Mouse (Mus musculus): ENCODE measurements around the gene Olfr1183. TPM values are rescaled to one million over a fixed set of nuclear protein-coding genes. Genes with fewer than 3 reads are reported as not detected.

Gene Olfr1183
- total and polyA plus RNA-seq, 2 experiments: not detected

DNA sequence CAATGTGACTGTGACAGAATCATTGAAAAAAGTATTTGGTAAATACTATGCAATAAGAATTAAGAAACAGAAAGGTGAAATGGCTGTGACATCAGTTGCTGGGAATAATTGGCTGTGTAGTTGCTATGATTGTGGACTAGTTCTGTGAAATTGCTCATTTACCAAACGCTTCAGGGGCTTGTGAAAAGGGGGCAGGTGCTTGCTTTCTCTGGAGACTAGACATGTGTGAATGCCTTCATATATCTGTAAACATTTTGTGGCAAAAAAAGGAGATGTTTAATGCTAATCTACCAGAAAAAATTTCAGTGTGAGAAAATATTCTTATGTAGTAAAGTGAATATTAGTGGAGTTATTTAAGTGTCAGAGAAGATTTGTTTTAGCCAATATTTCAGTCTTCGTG is 38.4 kb downstream of the Olfr1183 start, which contains the start of gene Olfr1185-ps1:
Gene Olfr1185-ps1, plus strand, starts transcription at position 301 of the 400 bp plus-strand sequence.
- no peak within 1 kb of the TSS for H3K27ac ChIP-seq (replicated peaks; ENCODE audit: insufficient read depth, low read depth, low read length)
- no peaks in the 10 kb centered on the region for H3K79me2 ChIP-seq (ENCODE audit: control insufficient read depth, insufficient read depth, low read length)
- no peak within 1 kb of the TSS for H3K9ac ChIP-seq (ENCODE audit: low read depth, low read length)
- DNase-seq (ENCODE audit: extremely low read depth, low read depth, low spot score): no peak
- 57% methylated on average over 2 of the region's 2 CpGs for WGBS
- H3K36me3 ChIP-seq (ENCODE audit: control insufficient read depth, insufficient read depth, low read length): no peaks in the 10 kb centered on the region
- no peaks in the 10 kb centered on the region for H3K4me1 ChIP-seq (ENCODE audit: control insufficient read depth, insufficient read depth, low read length)
- no peaks in the 10 kb centered on the region for H3K27me3 ChIP-seq (ENCODE audit: control insufficient read depth, insufficient read depth, low read length)
- H3K4me3 ChIP-seq (ENCODE audit: insufficient read depth, low read depth, low read length): no peak within 1 kb of the TSS
- TF ChIP-seq CTCF (IDR thresholded peaks at IDR 0.05; ENCODE audit: low read depth, low read length): no peak
- no peak for TF ChIP-seq POLR2A (IDR thresholded peaks at IDR 0.05; ENCODE audit: extremely low read depth, insufficient read depth, low read length)

DNA sequence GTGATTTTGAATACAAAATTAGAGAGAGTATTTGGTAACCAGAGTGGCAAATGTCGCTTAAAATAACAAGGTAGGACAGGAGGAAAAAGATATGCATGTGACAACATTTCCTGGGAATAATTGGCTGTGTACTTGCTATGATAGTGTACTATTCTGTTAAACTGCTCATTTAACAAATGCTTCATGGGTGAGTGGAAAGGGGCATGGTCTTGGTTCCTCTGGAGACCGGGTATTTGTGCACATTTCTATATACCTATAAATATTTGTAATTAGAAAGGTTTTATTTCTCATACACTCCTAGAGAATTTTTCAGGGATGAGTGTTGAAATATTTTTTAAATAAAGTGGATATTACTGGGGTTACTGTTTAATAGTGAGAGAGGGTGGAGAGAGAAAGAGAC is 63.6 kb downstream of the Olfr1183 start, which contains the start of gene Olfr1186:
Gene Olfr1186, plus strand, starts transcription at position 301 of the 400 bp plus-strand sequence.
- H3K4me1 ChIP-seq (ENCODE audit: control insufficient read depth, insufficient read depth, low read length): no peaks in the 10 kb centered on the region
- TF ChIP-seq POLR2A (IDR thresholded peaks at IDR 0.05; ENCODE audit: extremely low read depth, insufficient read depth, low read length): no peak
- no peak for TF ChIP-seq CTCF (IDR thresholded peaks at IDR 0.05; ENCODE audit: low read depth, low read length)
- no peak within 1 kb of the TSS for H3K4me3 ChIP-seq (ENCODE audit: insufficient read depth, low read depth, low read length)
- H3K27ac ChIP-seq (replicated peaks; ENCODE audit: insufficient read depth, low read depth, low read length): no peak within 1 kb of the TSS
- no peaks in the 10 kb centered on the region for H3K79me2 ChIP-seq (ENCODE audit: control insufficient read depth, insufficient read depth, low read length)
- H3K9ac ChIP-seq (ENCODE audit: low read depth, low read length): no peak within 1 kb of the TSS
- WGBS: 60% methylated on average over 2 of the region's 2 CpGs
- DNase-seq (ENCODE audit: extremely low read depth, low read depth, low spot score): no peak
- H3K27me3 ChIP-seq (ENCODE audit: control insufficient read depth, insufficient read depth, low read length): no peaks in the 10 kb centered on the region
- H3K36me3 ChIP-seq (ENCODE audit: control insufficient read depth, insufficient read depth, low read length): no peaks in the 10 kb centered on the region

Other genes starting within 250 kb of the Olfr1183 start
- gene Olfr1170, start 226.5 kb upstream of the Olfr1183 start, total RNA-seq (2014; rRNA removed): not detected in 2 replicates
- not detected in 2 replicates for gene Olfr1170, start 226.5 kb upstream of the Olfr1183 start, polyA plus RNA-seq (2012; rRNA removed)
- not detected in 2 replicates for gene Olfr1173, start 175.0 kb upstream of the Olfr1183 start, total RNA-seq (2014; rRNA removed)
- not detected in 2 replicates for gene Olfr1173, start 175.0 kb upstream of the Olfr1183 start, polyA plus RNA-seq (2012; rRNA removed)
- not detected in 2 replicates for gene Olfr1174-ps, start 139.7 kb upstream of the Olfr1183 start, total RNA-seq (2014; rRNA removed)
- gene Olfr1174-ps, start 139.7 kb upstream of the Olfr1183 start, polyA plus RNA-seq (2012; rRNA removed): not detected in 2 replicates
- gene Olfr1175-ps, start 127.7 kb upstream of the Olfr1183 start, total RNA-seq (2014; rRNA removed): not detected in 2 replicates
- gene Olfr1175-ps, start 127.7 kb upstream of the Olfr1183 start, polyA plus RNA-seq (2012; rRNA removed): not detected in 2 replicates
- not detected in 2 replicates for gene Olfr1176, start 118.1 kb upstream of the Olfr1183 start, total RNA-seq (2014; rRNA removed)
- gene Olfr1176, start 118.1 kb upstream of the Olfr1183 start, polyA plus RNA-seq (2012; rRNA removed): not detected in 2 replicates
- gene Olfr1177-ps, start 108.4 kb upstream of the Olfr1183 start, total RNA-seq (2014; rRNA removed): not detected in 2 replicates
- gene Olfr1177-ps, start 108.4 kb upstream of the Olfr1183 start, polyA plus RNA-seq (2012; rRNA removed): not detected in 2 replicates
- not detected in 2 replicates for gene Olfr1178, start 67.8 kb upstream of the Olfr1183 start, total RNA-seq (2014; rRNA removed)
- gene Olfr1178, start 67.8 kb upstream of the Olfr1183 start, polyA plus RNA-seq (2012; rRNA removed): not detected in 2 replicates
- gene Olfr1179, start 48.4 kb upstream of the Olfr1183 start, total RNA-seq (2014; rRNA removed): not detected in 2 replicates
- not detected in 2 replicates for gene Olfr1179, start 48.4 kb upstream of the Olfr1183 start, polyA plus RNA-seq (2012; rRNA removed)
- not detected in 2 replicates for gene Olfr1180, start 35.7 kb upstream of the Olfr1183 start, total RNA-seq (2014; rRNA removed)
- not detected in 2 replicates for gene Olfr1180, start 35.7 kb upstream of the Olfr1183 start, polyA plus RNA-seq (2012; rRNA removed)
- gene Olfr1181, start 28.7 kb upstream of the Olfr1183 start, total RNA-seq (2014; rRNA removed): not detected in 2 replicates
- not detected in 2 replicates for gene Olfr1181, start 28.7 kb upstream of the Olfr1183 start, polyA plus RNA-seq (2012; rRNA removed)
- not detected in 2 replicates for gene Gm13757, start 5.7 kb upstream of the Olfr1183 start, total RNA-seq (2014; rRNA removed)
- not detected in 2 replicates for gene Gm13757, start 5.7 kb upstream of the Olfr1183 start, polyA plus RNA-seq (2012; rRNA removed)
- gene Olfr1184, start 28.7 kb downstream of the Olfr1183 start, total RNA-seq (2014; rRNA removed): not detected in 2 replicates
- gene Olfr1184, start 28.7 kb downstream of the Olfr1183 start, polyA plus RNA-seq (2012; rRNA removed): not detected in 2 replicates
- gene Olfr1185-ps1, start 38.5 kb downstream of the Olfr1183 start, total RNA-seq (2014; rRNA removed): not detected in 2 replicates
- not detected in 2 replicates for gene Olfr1185-ps1, start 38.5 kb downstream of the Olfr1183 start, polyA plus RNA-seq (2012; rRNA removed)
- gene Olfr1186, start 63.7 kb downstream of the Olfr1183 start, total RNA-seq (2014; rRNA removed): not detected in 2 replicates
- gene Olfr1186, start 63.7 kb downstream of the Olfr1183 start, polyA plus RNA-seq (2012; rRNA removed): not detected in 2 replicates
- gene Olfr1188, start 102.1 kb downstream of the Olfr1183 start, total RNA-seq (2014; rRNA removed): not detected in 2 replicates
- not detected in 2 replicates for gene Olfr1188, start 102.1 kb downstream of the Olfr1183 start, polyA plus RNA-seq (2012; rRNA removed)
- gene Olfr1189, start 131.6 kb downstream of the Olfr1183 start, total RNA-seq (2014; rRNA removed): not detected in 2 replicates
- gene Olfr1189, start 131.6 kb downstream of the Olfr1183 start, polyA plus RNA-seq (2012; rRNA removed): not detected in 2 replicates
- not detected in 2 replicates for gene Olfr1191-ps1, start 185.7 kb downstream of the Olfr1183 start, total RNA-seq (2014; rRNA removed)
- gene Olfr1191-ps1, start 185.7 kb downstream of the Olfr1183 start, polyA plus RNA-seq (2012; rRNA removed): not detected in 2 replicates
- not detected in 2 replicates for gene Olfr1192-ps1, start 193.6 kb downstream of the Olfr1183 start, total RNA-seq (2014; rRNA removed)
- not detected in 2 replicates for gene Olfr1192-ps1, start 193.6 kb downstream of the Olfr1183 start, polyA plus RNA-seq (2012; rRNA removed)
- not detected in 2 replicates for gene Olfr1193, start 220.8 kb downstream of the Olfr1183 start, total RNA-seq (2014; rRNA removed)
- not detected in 2 replicates for gene Olfr1193, start 220.8 kb downstream of the Olfr1183 start, polyA plus RNA-seq (2012; rRNA removed)
- not detected in 2 replicates for gene Olfr1195, start 234.3 kb downstream of the Olfr1183 start, total RNA-seq (2014; rRNA removed)
- not detected in 2 replicates for gene Olfr1195, start 234.3 kb downstream of the Olfr1183 start, polyA plus RNA-seq (2012; rRNA removed)
- gene Olfr1196, start 249.7 kb downstream of the Olfr1183 start, total RNA-seq (2014; rRNA removed): not detected in 2 replicates
- gene Olfr1196, start 249.7 kb downstream of the Olfr1183 start, polyA plus RNA-seq (2012; rRNA removed): not detected in 2 replicates